Mouse (Mus musculus): ENCODE data around the gene Pam16.

Gene Pam16

GRCm38 (mm10) chr16:4646831-4647230 is 22.0 kb upstream of the Pam16 start:
- no peak for DNase-seq (ENCODE audit: low spot score)

DNA sequence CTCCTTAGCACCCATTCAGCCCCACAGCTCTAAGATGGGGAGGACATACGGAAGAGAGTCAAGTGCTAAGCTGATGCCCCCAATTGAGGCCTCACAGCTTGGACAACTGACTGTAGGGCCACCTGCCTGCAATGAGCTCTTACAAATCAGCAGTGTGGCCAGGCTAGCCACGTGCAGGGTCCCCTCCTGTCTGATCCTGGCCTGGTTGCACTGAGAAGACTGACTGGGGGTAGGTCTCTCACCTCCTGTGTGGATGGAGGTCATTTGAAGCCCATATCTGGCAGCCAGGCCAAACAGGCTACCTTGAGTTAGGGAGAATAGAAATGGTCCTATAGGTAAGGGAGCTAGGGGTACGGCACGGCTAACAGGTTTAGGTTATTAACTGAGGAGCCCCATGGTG is 21.1 kb upstream of the Pam16 start:
- DNase-seq (ENCODE audit: low spot score) = no peak

DNA sequence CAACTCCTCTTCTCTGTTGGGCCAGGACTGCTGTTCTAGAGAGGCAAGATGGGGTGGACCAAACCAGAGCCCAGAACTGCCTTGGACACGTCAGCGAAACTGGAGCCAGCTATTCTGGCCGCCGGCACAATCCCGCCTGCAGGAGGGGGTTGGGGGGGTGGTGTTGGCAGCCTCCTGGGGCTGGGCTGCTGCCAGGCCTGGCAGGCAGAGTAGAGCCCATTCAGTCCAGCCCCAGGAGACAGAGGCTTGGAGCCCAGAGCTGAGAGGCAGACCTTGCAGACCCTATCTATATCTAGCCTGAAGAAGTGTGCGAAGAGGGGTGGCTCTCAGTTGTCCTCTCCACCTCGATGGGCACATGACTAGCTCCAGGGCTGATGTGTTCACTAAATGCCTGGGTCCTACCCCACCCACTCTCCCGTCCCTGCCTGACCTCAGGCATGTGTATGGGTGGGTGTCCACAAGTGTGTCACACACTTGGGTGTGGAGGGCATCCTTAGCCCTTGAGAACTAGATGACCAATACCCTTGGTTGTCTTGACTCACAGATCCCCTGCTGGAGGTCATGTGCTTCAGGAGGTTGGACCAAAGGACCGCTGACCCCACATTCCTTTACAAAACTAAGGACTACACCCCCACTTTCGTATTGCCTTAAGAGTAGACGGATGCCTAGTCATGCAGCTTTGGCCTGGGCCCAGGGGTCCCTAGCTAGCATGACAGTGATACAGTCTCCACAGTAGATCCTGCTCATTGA is 19.1 kb upstream of the Pam16 start:
- peak; percentile 88 for DNase-seq (ENCODE audit: low spot score)

- DNase-seq (ENCODE audit: low spot score) = peak; percentile 37
Measured at GRCm38 (mm10) chr16:4642937-4643336, 18.1 kb upstream of the Pam16 start.

DNA sequence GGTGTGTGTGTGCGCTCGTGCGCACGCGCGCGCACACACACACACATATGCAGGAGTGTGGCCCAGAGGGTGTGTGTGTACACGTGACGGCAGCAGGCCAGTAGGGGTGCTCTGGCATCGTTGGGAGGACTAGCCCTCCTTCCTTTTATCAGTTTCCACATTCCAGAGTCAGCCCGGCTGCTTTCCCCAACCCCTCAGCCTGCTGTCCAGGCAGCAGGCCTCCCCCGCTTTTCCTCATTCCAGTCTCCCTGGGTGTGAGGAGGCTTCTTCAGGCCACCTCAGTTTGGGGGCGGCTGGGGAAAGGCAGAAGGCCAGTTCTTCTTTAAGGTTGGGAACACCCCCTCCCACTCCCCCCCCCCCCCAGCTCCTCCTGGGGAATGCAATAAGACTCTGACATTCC is 17.4 kb upstream of the Pam16 start:
- peak; percentile 83 for DNase-seq (ENCODE audit: low spot score)

- DNase-seq (ENCODE audit: low spot score) = peak; percentile 78
Measured at GRCm38 (mm10) chr16:4641119-4641838, 16.5 kb upstream of the Pam16 start.

DNA sequence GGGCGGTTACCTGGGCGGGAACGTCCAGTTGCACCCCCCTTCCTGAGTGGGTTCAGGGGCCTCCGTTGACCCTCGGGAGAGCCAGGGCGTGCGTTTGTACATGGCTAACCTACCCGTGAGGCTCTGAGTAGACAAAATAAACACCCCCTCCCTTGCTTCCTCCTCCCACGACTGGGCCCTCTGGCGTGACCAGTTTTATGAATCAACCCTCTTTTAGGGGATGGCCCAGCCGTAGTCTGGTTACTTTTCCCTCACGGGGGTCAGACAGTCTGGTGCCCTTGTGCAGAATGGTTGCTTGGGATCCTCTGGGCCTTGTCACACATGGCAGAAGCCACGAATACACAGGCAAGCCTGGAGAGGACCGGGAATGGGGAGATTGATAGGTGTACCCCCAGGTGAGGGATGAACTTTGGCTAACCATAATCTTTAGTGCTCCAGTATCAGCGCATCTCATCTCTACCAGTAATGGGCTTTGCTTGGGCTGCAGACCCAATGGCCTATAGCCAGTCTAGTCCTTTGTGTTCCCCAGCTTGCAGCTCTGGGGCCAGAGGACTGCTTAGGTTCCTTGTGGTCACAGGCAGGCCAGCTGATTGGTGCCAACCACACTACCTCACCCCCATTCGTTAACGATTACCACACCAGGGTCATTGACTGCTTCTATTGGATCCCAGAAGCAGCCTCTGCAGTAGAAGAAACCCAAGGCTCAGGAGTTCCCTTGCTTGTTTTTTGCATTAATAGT is 15.6 kb upstream of the Pam16 start:
- peak; percentile 58 for DNase-seq (ENCODE audit: low spot score)

DNA sequence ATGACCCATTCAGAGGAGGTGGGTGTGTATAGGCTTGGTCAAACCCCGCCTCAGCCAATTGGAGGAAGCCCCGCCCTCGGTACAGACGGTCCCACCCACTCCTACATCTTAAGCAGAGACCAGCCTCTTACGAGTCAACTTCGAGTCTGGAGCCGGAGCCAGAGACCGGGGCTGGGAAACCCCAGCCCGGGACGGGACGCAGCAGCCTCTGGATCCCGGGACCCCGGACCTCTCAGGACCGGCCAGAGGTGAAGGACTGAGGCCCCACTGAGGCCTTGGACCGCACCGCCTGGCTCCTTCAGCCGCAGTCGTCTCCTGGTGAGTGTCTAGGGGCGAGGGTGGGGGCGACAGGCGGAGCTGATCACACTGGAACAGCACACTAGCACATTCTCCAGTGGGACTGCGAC is 15.0 kb upstream of the Pam16 start, which contains the start of the genes Vasn and Dnaja3:
Vasn (plus strand) TSS at position 111 of the 407 bp plus-strand sequence.
Dnaja3 (plus strand) TSS at position 159 of the 407 bp plus-strand sequence.
- DNase-seq (ENCODE audit: low spot score) = peak; percentile 94

GRCm38 (mm10) chr16:4638891-4639390 is 14.2 kb upstream of the Pam16 start:
- no peak for DNase-seq (ENCODE audit: low spot score)

DNA sequence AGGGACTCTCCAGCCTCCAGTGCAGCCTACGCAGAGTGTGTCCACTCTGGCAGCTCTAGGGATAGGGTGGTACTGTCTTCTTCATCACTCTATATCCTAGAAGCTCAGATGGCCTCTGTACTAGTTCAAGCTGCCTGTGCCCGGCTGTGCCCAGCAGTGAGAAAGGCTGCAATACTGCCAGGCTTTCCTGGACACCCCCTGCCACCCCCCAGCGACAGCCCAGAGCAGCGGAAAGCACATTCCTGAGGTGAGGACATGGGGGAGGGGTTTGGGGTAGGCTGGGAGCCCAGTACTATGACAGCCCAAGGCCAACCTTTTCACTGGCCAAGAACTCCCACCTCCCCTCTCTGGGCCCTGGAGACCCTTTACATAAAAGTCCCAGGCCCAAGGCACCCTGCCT is 11.0 kb upstream of the Pam16 start:
- DNase-seq (ENCODE audit: low spot score) = no peak

GRCm38 (mm10) chr16:4634681-4635080 is 9.9 kb upstream of the Pam16 start:
- no peak for DNase-seq (ENCODE audit: low spot score)

- DNase-seq (ENCODE audit: low spot score) = no peak
Measured at GRCm38 (mm10) chr16:4633661-4634060, 8.9 kb upstream of the Pam16 start.

- peak; percentile 57 for DNase-seq (ENCODE audit: low spot score)
Measured at GRCm38 (mm10) chr16:4632050-4632449, 7.3 kb upstream of the Pam16 start.

DNA sequence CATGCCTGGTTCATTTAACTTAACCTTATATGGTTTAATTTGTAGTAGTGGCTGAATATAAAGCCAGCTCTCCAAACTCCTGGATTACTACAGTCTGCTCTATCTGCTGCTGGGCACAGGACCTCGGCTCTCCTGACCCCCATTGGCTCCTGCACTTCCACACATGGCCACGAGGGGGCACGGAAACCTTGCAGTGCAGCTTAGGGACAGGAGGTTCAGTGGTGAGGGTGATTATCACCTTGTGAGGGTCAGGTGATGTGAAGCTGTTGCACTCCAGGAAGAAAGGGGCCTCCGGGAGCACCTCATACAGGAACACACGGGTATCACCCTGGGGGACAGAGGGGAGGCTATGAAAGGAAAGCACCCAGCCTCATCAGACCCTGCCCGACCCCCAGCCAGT is 5.2 kb upstream of the Pam16 start:
- peak; percentile 82 for DNase-seq (ENCODE audit: low spot score)

- no peak for DNase-seq (ENCODE audit: low spot score)
Measured at GRCm38 (mm10) chr16:4628898-4629419, 4.2 kb upstream of the Pam16 start.

- no peak for DNase-seq (ENCODE audit: low spot score)
Measured at GRCm38 (mm10) chr16:4627105-4627504, 2.3 kb upstream of the Pam16 start.

DNA sequence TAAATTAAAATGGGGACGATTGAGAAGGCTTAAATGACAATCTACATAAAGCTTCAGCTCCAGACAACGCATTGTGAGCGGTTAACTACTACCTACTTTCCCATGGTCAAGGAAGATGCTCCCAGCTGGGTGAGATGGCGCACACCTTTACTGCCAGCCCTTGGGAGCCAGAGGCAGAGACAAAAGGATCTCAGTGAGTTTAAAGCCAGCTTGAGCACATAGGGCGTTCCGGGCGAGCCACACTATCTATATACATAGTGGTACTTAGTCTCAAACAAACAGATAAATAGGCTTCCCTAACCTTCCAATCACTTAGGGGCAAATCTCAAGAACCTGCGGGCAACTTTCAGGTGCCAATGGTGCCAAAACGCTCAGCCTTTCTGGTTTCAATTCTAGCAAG is 714 bp downstream of the Pam16 start:
- DNase-seq (ENCODE audit: low spot score) = no peak

GRCm38 (mm10) chr16:4616829-4617228 is 8.0 kb downstream of the Pam16 start:
- DNase-seq (ENCODE audit: low spot score) = no peak

- no peak for DNase-seq (ENCODE audit: low spot score)
Measured at GRCm38 (mm10) chr16:4615297-4615696, 9.5 kb downstream of the Pam16 start.

- no peak for DNase-seq (ENCODE audit: low spot score)
Measured at GRCm38 (mm10) chr16:4614639-4615038, 10.1 kb downstream of the Pam16 start.

DNA sequence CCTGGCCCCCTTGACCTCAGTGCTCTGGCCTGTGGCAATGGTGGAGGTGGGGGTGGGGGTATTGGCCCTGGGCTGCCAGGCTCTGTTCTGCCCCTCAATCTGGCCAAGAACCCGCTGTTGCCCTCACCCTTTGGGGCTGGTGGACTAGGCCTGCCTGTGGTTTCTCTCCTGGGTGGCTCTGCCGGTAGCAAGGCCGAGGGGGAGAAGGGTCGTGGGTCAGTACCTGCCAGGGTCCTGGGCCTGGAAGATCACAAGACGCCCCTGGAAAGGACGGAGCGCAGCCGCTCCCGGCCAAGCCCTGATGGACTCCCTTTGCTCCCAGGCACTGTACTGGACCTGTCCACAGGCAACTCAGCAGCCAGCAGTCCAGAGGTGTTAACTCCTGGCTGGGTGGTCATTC is 11.1 kb downstream of the Pam16 start:
- no peak for DNase-seq (ENCODE audit: low spot score)

- no peak for DNase-seq (ENCODE audit: low spot score)
Measured at GRCm38 (mm10) chr16:4611676-4612075, 13.1 kb downstream of the Pam16 start.
